Mouse (Mus musculus): Measurements from ENCODE around the gene Plcb1. TPM values are rescaled to one million over a fixed set of nuclear protein-coding genes. Genes with fewer than 3 reads are reported as not detected.

Plcb1 gene
- total RNA-seq, 2 experiments from 2014 or later: 0.96 to 9.5 TPM

DNA sequence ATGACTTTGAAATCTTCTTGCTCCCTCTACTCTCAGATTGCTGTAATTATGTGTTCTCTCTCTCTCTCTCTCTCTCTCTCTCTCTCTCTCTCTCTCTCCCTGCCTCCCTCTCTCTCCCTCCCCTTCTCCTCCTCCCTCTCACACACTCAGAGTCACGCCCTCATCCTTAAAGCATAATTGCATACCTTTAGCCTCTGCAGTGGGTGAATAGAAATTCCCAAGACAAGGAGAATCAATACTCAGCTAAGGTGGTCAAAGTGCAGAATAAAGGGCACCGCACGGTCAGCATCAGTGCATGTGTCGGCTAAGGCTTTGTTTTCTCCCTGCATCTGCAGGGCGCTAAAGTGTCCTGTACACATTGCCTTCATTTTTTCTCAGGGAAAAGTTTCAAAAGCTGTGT, 243.4 kb downstream of the Plcb1 start:
- no peak for ATAC-seq (replicated peaks; ENCODE audit: low FRiP score, poor library complexity, severe bottlenecking)

GRCm38 (mm10) chr2:135029700-135030099, 243.8 kb downstream of the Plcb1 start:
- ATAC-seq (replicated peaks; ENCODE audit: low FRiP score, poor library complexity, severe bottlenecking): no peak

DNA sequence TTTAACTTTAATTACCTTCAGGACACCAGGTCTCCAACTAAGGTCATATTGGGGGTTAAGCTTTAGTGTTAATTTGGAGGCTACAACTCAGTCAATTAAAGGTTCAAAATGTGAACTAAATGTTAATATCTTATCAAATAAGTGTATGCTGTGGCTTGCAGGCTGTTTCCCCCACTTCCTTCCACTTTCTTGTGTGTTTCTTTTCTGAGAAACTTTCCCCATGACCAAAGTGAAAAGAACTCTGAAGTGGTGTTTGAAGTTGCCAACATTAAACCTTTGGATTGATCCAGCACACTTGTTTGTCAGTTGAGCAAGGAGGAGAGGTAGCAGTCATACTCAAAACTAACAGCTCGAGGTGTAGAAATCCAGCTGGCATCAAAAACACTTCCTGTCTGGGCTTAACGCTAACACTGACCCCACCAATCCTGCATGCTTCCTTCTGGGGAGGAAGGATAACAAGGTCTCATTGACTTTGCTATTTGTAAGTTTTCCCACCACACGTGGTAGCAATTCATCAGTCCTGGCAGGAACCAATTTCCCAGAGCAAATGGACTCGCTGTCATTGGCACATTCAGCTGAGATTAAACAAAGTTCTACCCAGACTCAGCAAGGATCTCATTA, 249.9 kb downstream of the Plcb1 start:
- ATAC-seq (replicated peaks; ENCODE audit: low FRiP score, poor library complexity, severe bottlenecking): no peak

DNA sequence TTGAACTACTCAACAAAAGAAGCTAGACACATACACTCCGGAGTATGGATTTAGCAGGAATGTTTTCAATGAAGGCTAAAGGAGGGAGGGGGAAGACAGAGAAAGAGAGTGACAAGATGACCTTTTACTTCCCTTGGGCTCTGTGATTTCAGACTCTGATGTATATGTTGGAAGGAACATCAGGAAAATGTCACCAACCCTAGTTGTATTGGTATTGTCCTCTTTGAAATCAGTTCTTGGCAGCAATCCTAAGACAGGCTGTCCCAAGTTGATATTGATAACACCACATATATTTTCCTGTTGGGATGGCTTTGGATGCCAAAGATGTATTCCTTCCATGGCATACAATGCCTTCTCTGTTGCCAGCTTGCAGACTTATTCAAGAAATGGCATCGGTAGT, 262.9 kb downstream of the Plcb1 start:
- no peak for ATAC-seq (replicated peaks; ENCODE audit: low FRiP score, poor library complexity, severe bottlenecking)

- ATAC-seq (replicated peaks; ENCODE audit: low FRiP score, poor library complexity, severe bottlenecking): no peak
Measured at GRCm38 (mm10) chr2:135049283-135049682, 263.4 kb downstream of the Plcb1 start.

- ATAC-seq (replicated peaks; ENCODE audit: low FRiP score, poor library complexity, severe bottlenecking): no peak
Measured at GRCm38 (mm10) chr2:135051540-135052288, 265.8 kb downstream of the Plcb1 start.

- ATAC-seq (replicated peaks; ENCODE audit: low FRiP score, poor library complexity, severe bottlenecking): no peak
Measured at GRCm38 (mm10) chr2:135053391-135053790, 267.5 kb downstream of the Plcb1 start.

GRCm38 (mm10) chr2:135067419-135067818, 281.6 kb downstream of the Plcb1 start:
- no peak for ATAC-seq (replicated peaks; ENCODE audit: low FRiP score, poor library complexity, severe bottlenecking)

- ATAC-seq (replicated peaks; ENCODE audit: low FRiP score, poor library complexity, severe bottlenecking): no peak
Measured at GRCm38 (mm10) chr2:135071349-135071748, 285.5 kb downstream of the Plcb1 start.

- ATAC-seq (replicated peaks; ENCODE audit: low FRiP score, poor library complexity, severe bottlenecking): no peak
Measured at GRCm38 (mm10) chr2:135072503-135072902, 286.6 kb downstream of the Plcb1 start.

- no peak for ATAC-seq (replicated peaks; ENCODE audit: low FRiP score, poor library complexity, severe bottlenecking)
Measured at GRCm38 (mm10) chr2:135073014-135073413, 287.1 kb downstream of the Plcb1 start.

DNA sequence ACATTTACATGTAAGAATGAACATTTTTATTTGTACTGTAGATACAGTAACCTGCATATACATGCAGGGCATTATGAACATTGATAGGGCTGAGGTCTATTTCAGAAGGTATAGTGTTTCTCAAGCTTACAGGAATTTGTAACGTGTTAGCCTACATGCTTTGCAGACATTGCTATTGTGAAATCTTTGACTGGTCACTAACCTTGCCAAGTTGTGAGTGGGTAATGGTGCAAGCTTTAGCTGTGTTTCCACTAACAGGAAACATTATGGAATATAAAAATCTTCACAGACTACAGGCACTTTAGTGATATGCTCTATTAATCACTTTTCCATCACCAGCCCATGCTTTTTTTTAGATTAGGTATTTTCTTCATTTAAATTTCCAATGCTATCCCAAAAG, 289.5 kb downstream of the Plcb1 start:
- ATAC-seq (replicated peaks; ENCODE audit: low FRiP score, poor library complexity, severe bottlenecking): no peak

DNA sequence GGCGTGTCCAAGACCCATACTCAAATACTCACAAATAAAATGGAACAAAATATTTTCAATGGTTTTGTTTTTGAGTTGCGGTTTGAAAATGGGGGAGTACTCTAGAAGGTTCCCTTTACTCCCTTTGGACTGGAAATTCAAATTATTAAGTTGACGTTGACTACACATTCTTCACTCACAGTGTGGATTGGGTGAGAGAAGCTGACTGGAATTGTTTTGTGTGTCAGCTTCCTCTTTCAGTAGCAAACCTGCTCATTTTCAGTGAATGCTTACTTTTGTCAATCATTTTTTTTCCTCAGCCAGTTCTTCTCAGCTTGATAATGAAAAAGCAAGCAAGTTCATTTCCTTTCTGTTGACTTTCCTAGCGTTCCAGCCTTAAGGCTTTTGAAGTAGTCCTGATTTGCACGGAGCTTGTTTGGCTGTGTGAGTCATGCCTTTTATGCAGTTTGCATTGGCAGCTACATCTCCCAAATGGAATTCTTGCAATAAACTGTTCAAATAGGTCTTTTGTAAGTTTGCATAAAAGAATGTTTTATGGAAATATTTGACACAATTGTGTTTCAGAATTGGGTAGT, 306.8 kb downstream of the Plcb1 start:
- no peak for ATAC-seq (replicated peaks; ENCODE audit: low FRiP score, poor library complexity, severe bottlenecking)

- ATAC-seq (replicated peaks; ENCODE audit: low FRiP score, poor library complexity, severe bottlenecking): no peak
Measured at GRCm38 (mm10) chr2:135101292-135101691, 315.4 kb downstream of the Plcb1 start.

- no peak for ATAC-seq (replicated peaks; ENCODE audit: low FRiP score, poor library complexity, severe bottlenecking)
Measured at GRCm38 (mm10) chr2:135101943-135102342, 316.1 kb downstream of the Plcb1 start.

DNA sequence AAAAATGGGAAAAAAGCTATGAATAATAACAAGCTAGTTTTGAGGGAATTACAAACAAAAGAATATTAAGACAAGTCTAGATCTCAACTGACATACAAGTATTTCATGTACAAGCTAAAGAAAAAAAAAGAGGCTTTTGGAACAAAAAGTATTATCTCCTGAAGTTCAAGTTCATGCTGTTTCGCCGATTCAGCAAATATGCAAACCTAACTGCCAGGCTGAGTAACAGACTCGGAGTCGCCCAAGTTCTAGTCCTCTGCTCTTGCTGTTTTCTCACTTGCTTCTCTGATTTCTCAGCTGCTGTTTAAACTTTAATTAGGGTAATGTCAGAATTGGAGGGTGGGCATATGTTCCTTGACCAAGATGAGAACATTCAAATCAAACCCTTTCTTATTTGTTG, 320.8 kb downstream of the Plcb1 start:
- no peak for ATAC-seq (replicated peaks; ENCODE audit: low FRiP score, poor library complexity, severe bottlenecking)

DNA sequence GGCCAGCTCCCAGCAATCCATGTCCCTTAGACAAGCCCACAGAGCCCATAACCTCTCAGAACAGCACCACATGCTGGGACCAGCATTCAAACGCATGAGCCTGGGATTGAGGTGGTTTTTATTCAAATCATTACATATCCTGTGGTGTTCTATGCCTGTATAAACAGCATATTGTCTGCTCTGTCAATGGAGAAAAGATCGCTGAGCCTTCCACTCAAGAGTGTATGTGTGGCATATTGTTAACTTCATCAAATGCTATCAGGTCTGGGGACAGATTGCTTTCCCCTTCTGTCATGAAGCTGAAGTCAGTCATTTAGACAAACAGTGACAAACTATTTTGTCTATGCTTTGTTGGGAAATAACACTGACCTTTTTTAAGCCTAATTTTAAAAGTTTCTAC, 322.7 kb downstream of the Plcb1 start:
- ATAC-seq (replicated peaks; ENCODE audit: low FRiP score, poor library complexity, severe bottlenecking): no peak

- ATAC-seq (replicated peaks; ENCODE audit: low FRiP score, poor library complexity, severe bottlenecking): no peak
Measured at GRCm38 (mm10) chr2:135114501-135115128, 328.7 kb downstream of the Plcb1 start.

DNA sequence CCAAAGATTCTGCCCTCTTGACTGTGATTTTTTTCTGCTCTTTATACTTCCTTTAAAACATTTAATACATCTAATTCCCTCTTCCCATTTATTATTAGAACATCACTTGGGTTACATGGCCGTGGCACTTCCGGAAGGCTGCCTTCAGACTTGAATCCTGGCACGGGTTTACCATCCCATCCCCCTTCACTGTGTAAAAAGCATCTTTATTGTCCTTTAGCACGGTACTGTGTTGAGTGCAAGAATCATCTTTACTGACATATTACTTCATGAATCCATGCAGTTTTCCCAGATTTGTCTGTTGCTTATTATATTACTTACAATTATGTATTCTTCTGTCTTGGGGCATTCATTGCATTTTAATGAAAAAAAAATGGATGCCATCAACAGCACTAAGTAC, 337.2 kb downstream of the Plcb1 start:
- no peak for ATAC-seq (replicated peaks; ENCODE audit: low FRiP score, poor library complexity, severe bottlenecking)

- no peak for ATAC-seq (replicated peaks; ENCODE audit: low FRiP score, poor library complexity, severe bottlenecking)
Measured at GRCm38 (mm10) chr2:135123695-135124343, 338.0 kb downstream of the Plcb1 start.

All from erythroblast, adult 5-6 weeks (primary cell).